Mouse (Mus musculus): ENCODE data around the gene Coa5.

DNA sequence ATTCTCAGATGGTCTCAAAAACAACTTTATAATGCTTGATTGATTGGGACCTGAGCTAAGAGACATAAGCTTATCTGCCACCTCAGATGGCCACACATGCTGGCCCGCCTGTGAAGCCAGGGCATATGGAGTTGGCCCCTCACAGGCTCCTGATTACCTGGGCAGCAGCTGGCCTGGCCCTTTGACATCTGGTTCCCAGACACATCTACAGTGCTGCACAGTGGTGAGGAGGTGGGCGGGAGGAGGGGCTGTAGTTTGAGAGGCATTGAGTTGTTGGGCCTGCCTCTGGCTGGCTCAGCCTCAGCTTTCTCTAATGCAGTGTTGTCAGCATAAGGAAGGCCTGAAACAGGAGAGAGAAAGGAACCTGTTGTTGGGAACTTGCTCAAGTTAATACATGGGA, 53.2 kb downstream of the Coa5 start:
- TF ChIP-seq EP300 (IDR thresholded peaks at IDR 0.05; ENCODE audit: low read depth) (no peak), CTCF (IDR thresholded peaks at IDR 0.05; ENCODE audit: low read depth) (no peak)
